Mouse (Mus musculus) layer of hippocampus, adult 2 months (tissue): ENCODE measurements at regions not wholly inside any gene's neighbourhood (a gene's known extent, or its start where the extent isn't known, plus 50 kb on each side); places are given as distances from the start of the nearest gene placed in this dataset.

ENCODE experiments used
- DNase-seq, 2 experiments: peaks; one replicate each; pipeline ENCODE4 v3.0.0; 2022; ENCODE audit warnings: low spot score in 2 of 2
- H3K27ac ChIP-seq: fragments of 200-600 bp; 2 replicates; pipeline ENCODE4 v1.8.1; 2022
- H3K4me3 ChIP-seq: fragments of 200-600 bp; 2 replicates; pipeline ENCODE4 v1.8.1; 2022; ENCODE audit warnings: mild to moderate bottlenecking
- CTCF ChIP-seq: fragments of 200-600 bp; conservative IDR thresholded peaks from 2 replicates; pipeline ENCODE4 v1.8.1; 2022; ENCODE audit warnings: antibody characterized with exemption, mild to moderate bottlenecking, moderate library complexity

DNA sequence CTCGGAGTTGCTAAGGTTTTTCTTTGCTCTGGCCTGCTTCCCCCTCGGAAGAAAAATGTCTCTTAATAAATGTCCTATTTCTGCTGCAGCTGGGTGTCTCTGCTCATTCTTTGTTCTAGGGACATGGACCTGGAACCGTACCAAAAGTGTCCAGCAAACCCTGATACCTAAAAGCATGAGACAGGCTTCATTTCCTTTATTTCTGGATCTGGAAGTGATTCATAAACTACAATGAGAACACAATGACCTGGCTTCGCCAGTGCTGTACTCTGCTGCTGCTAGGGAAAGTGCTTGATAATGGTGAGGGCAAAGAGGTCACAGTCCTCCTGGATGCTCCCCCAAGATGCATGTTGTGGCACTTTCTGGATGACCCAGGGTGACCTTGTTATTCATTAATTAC is 128.8 kb upstream of the Ufl1 start:
- Histone ChIP-seq H3K27ac (no peak overlapping the region), H3K4me3 (no peak overlapping the region)
- DNase-seq, result no peak
- no peak for TF ChIP-seq CTCF

DNA sequence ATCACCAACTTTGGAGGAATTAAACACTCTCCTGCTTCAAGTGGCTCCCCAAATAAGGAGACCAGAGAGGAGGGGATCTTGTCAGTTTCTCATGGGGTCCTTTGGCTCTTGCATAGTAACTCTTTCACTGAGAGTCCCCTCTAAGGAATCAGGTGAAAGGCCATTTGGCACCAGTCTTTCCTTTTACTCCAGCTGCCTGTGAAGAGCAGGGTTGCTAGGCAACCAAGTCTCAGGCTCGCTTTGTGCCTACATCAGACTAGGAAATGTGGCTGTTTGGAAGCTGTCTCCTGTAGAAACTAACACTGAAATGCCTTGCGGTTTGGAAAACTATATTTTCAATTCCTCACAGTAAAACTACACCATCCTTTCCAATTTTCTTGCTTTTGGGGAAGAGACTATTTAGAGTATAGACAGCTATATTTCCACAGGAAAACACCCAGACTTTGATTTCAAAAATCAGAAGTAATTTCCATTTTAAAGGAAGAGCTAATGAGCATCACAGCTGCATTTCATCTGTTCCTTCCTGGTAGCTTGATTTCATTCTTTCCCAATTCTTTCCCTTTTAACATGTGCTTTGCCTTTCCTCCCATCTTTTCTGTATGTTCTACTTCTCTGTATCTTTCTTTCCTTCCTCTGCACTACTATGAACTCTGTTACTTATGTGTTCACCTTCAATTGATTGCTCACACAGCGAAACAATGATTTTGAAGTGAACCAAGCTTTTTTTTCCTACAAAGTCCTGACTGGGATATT is 127.3 kb upstream of the Ufl1 start:
- Histone ChIP-seq H3K27ac (peak overlapping the region; percentile 57), H3K4me3 (no peak overlapping the region)
- no peak for TF ChIP-seq CTCF
- peak; percentile 52 to 81 for DNase-seq

DNA sequence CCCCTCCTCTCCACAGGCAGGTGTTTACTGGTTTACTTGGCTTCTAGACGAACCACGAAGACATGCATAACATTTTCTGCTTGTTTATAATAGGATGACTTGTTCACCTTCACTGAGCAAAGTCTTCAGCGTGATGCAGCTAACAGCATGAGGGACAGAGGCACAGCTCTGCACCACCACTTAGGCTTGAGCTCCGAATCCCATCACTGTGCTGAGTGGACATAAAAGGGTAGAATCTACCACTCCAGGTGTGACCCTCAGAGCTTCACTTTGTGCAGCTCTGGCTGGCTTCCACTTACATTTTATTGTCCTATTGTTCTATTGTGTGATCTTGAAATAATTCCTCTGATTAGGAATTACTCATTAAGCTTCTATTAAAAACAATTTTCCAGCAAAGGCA is 126.2 kb upstream of the Ufl1 start:
- H3K4me3 ChIP-seq, result no peak overlapping the region
- TF ChIP-seq CTCF, result no peak
- H3K27ac ChIP-seq, result peak overlapping the region; percentile 57; the same call in 1 of the 2 replicates
- no peak for DNase-seq

DNA sequence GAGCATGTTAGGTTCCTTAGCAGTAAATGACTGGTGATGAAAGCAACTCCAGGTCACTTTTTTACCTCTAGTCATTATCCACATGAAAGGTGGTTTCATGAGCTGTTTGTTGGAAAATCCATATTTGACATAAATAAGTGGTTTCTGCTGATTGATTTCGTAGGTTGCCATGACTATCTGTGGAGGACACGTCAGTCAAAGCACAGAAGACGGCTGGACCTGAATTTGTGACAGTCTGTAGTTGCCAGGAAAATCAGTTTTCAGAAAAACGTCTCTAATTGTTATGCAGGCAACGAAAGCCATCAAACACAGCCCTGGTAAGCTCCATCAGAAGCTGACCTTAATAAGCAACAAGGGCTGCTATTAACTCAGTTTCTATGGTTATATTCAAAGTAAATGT is 107.9 kb upstream of the Ufl1 start:
- Histone ChIP-seq H3K27ac (peak overlapping the region; percentile 69), H3K4me3 (no peak overlapping the region)
- TF ChIP-seq CTCF, result no peak
- DNase-seq, result no peak

DNA sequence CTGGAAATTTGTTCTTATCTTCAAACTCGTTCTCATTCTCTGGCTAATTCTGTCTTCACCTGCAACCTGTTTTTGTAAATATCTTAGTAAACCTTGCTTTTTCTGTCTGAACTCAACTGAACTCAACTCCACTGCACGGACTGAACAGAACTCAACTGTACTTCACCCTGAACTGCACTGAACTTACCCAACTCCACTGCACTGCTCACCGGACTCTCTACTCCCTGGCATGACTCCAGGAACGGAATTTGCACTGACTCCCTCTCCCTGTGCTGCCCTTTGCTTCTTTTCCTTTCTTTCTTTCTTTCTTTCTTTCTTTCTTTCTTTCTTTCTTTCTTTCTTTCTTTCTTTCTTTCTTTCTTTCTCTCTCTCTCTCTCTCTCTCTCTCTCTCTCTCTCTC is 90.4 kb upstream of the Ufl1 start:
- TF ChIP-seq CTCF, result no peak

DNA sequence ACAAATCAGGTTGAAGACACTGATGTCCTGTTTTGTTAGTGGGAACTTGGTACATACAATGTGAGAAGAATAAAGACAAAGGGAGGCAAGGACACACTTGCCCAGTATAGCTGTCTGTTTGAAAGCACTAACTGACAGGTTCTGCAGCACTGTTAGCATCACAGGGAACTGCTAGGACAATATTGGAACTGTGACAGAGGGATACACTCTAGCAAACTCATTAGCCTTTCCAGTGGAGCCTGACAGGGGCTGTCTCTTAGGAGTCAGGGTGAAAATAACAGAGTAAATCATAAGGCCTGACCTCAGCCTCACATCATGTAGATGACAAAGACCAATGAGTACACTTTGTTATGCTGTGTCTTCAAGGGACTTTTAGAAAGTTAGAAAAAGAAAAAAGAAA is 82.8 kb upstream of the Ufl1 start:
- no peak for TF ChIP-seq CTCF
- DNase-seq, result no peak
- no peak overlapping the region for H3K27ac ChIP-seq
- no peak overlapping the region for H3K4me3 ChIP-seq

More for the DNA sequence above, 90.4 kb upstream of the Ufl1 start:
- no peak overlapping the region for H3K27ac ChIP-seq
- no peak overlapping the region for H3K4me3 ChIP-seq
- DNase-seq, result no peak

DNA sequence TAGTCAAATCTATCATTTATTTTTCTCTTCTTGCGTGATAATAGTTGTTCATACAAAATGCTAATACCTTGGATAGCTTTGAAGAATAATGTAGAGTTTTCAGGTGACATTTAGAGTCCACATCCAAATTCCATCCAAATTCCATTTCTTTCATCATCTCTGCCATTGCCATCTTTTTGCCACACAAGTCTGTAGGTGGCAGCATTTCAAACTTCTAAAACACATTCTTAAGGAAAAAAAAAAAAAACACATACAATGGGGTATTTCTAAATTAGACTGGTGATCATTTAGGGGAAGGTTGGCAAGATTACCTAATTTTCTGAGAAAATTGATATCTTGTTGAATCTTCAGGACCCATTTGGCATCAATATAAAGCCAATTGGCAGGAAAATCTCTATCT is 56.0 kb upstream of the Ufl1 start:
- TF ChIP-seq CTCF, result peak; percentile 70
- DNase-seq, result no peak
- Histone ChIP-seq H3K27ac (no peak overlapping the region), H3K4me3 (no peak overlapping the region)
